Mouse (Mus musculus) CH12.LX (cell line): ENCODE results near the gene Dexi. TPM values are rescaled to one million over a fixed set of nuclear protein-coding genes. Genes with fewer than 3 reads are reported as not detected.

Experiments used
- DNase-seq: peaks from one replicate; pipeline ENCODE4 v3.0.0-alpha.2; 2013; ENCODE audit errors: extremely low read depth
- H3K27ac ChIP-seq: 2 replicates; pipeline ENCODE4 v1.5.1; 2012; ENCODE audit warnings: low read depth, mild to moderate bottlenecking, control low read depth, moderate library complexity; ENCODE audit not compliant: insufficient read depth
- H3K27me3 ChIP-seq: replicated peaks from 2 replicates; pipeline ENCODE3; 2012; ENCODE audit warnings: inconsistent platforms
- H3K36me3 ChIP-seq, 2 experiments: replicated peaks in 1 of 2; 2 replicates each; pipeline versions ENCODE3 to v1.6.1; 2012; ENCODE audit warnings: inconsistent platforms in 1 of 2, low read length in 1 of 2, mild to moderate bottlenecking in 1 of 2, mixed read lengths in 1 of 2, moderate library complexity in 1 of 2; ENCODE audit not compliant: control insufficient read depth in 1 of 2, insufficient read depth in 1 of 2
- H3K4me1 ChIP-seq, 2 experiments: 2 replicates each; pipeline ENCODE4 v1.6.1; 2012; ENCODE audit warnings: inconsistent platforms in 1 of 2, moderate library complexity in 1 of 2; ENCODE audit not compliant: insufficient read depth in 2 of 2, control insufficient read depth in 1 of 2
- H3K4me2 ChIP-seq: 2 replicates; pipeline ENCODE4 v1.6.1; 2012; ENCODE audit warnings: low read depth, mild to moderate bottlenecking, control low read depth; ENCODE audit not compliant: poor library complexity, insufficient read depth, severe bottlenecking
- H3K4me3 ChIP-seq, 3 experiments: fragments of 150-350 bp in 1 of 3; sonication (generic) in 1 of 3; replicated peaks in 1 of 3; 2 replicates each; pipeline versions ENCODE3 to v1.5.1; 2011 to 2012; ENCODE audit warnings: low read depth in 2 of 3, low read length in 2 of 3, mild to moderate bottlenecking in 2 of 3, moderate library complexity in 2 of 3, control low read depth in 1 of 3, improper control_type of control experiment in 1 of 3, inconsistent platforms in 1 of 3, mixed read lengths in 1 of 3; ENCODE audit not compliant: poor library complexity in 1 of 3
- H3K79me2 ChIP-seq: replicated peaks from 2 replicates; pipeline ENCODE4 v1.6.1; 2012; ENCODE audit warnings: mild to moderate bottlenecking, moderate library complexity; ENCODE audit not compliant: control insufficient read depth, poor library complexity, insufficient read depth, severe bottlenecking; ENCODE audit errors: extremely low read depth
- H3K9ac ChIP-seq: 2 replicates; pipeline ENCODE4 v1.6.1; 2012; ENCODE audit warnings: low read depth, mild to moderate bottlenecking, control low read depth, moderate library complexity; ENCODE audit not compliant: insufficient read depth
- H3K9me3 ChIP-seq: replicated peaks from 2 replicates; pipeline ENCODE3; 2012; ENCODE audit warnings: low read length, inconsistent platforms, mixed read lengths
- BHLHE40 ChIP-seq: IDR thresholded peaks from 2 replicates; pipeline ENCODE4 v1.6.1; 2011; ENCODE audit warnings: mild to moderate bottlenecking, low read depth, low read length, improper control_type of control experiment
- CHD1 ChIP-seq: IDR thresholded peaks from 2 replicates; pipeline ENCODE4 v1.6.1; 2012; ENCODE audit warnings: low read depth, low read length, improper control_type of control experiment, inconsistent platforms
- CHD2 ChIP-seq: IDR thresholded peaks from 2 replicates; pipeline ENCODE4 v1.6.1; 2011; ENCODE audit warnings: low read length, improper control_type of control experiment
- CTCF ChIP-seq, 2 experiments: IDR thresholded peaks in 1 of 2; conservative IDR thresholded peaks in 1 of 2; 2 replicates each; pipeline ENCODE4 v1.5.1; 2011 to 2012; ENCODE audit warnings: low read depth in 2 of 2, low read length in 2 of 2, improper control_type of control experiment in 1 of 2, inconsistent platforms in 1 of 2, mild to moderate bottlenecking in 1 of 2, moderate library complexity in 1 of 2
- E2F4 ChIP-seq: IDR thresholded peaks from 2 replicates; pipeline ENCODE4 v1.6.1; 2011; ENCODE audit warnings: low read depth, low read length, improper control_type of control experiment; ENCODE audit not compliant: insufficient replicate concordance
- ELF1 ChIP-seq: IDR thresholded peaks from 2 replicates; pipeline ENCODE4 v1.6.1; 2014; ENCODE audit warnings: low read depth, mild to moderate bottlenecking, inconsistent platforms, low read length, improper control_type of control experiment
- ETS1 ChIP-seq: conservative IDR thresholded peaks from 2 replicates; pipeline ENCODE4 v1.6.1; 2012; ENCODE audit warnings: low read depth, mild to moderate bottlenecking, inconsistent platforms, low read length, improper control_type of control experiment, moderate library complexity
- GABPA ChIP-seq: IDR thresholded peaks from 2 replicates; pipeline ENCODE4 v1.6.1; 2012; ENCODE audit warnings: low read depth, low read length, improper control_type of control experiment, inconsistent platforms; ENCODE audit not compliant: insufficient replicate concordance
- IRF4 ChIP-seq: IDR thresholded peaks from 2 replicates; pipeline ENCODE4 v1.6.1; 2014; ENCODE audit warnings: low read depth, mild to moderate bottlenecking, inconsistent platforms, low read length, improper control_type of control experiment
- JUN ChIP-seq: IDR thresholded peaks from 2 replicates; pipeline ENCODE4 v1.6.1; 2011; ENCODE audit warnings: low read depth, mild to moderate bottlenecking, low read length, improper control_type of control experiment, moderate library complexity; ENCODE audit not compliant: insufficient read depth
- JUND ChIP-seq: conservative IDR thresholded peaks from 2 replicates; pipeline ENCODE4 v1.6.1; 2011; ENCODE audit warnings: low read depth, low read length, improper control_type of control experiment
- KAT2A ChIP-seq: IDR thresholded peaks from 2 replicates; pipeline ENCODE4 v1.6.1; 2012; ENCODE audit warnings: low read length, improper control_type of control experiment, inconsistent platforms; ENCODE audit not compliant: insufficient replicate concordance
- MAFK ChIP-seq: IDR thresholded peaks from 2 replicates; pipeline ENCODE4 v1.6.1; 2011; ENCODE audit warnings: low read length, improper control_type of control experiment; ENCODE audit not compliant: insufficient replicate concordance
- MAX ChIP-seq: IDR thresholded peaks from 2 replicates; pipeline ENCODE4 v1.6.1; 2011; ENCODE audit warnings: low read length, improper control_type of control experiment
- MAZ ChIP-seq: IDR thresholded peaks from 2 replicates; pipeline ENCODE4 v1.6.1; 2012; ENCODE audit warnings: low read depth, mild to moderate bottlenecking, inconsistent platforms, low read length, improper control_type of control experiment, moderate library complexity
- MEF2A ChIP-seq: IDR thresholded peaks from 2 replicates; pipeline ENCODE4 v1.6.1; 2014; ENCODE audit warnings: low read depth, mild to moderate bottlenecking, inconsistent platforms, low read length, improper control_type of control experiment, borderline replicate concordance
- MXI1 ChIP-seq: IDR thresholded peaks from 2 replicates; pipeline ENCODE4 v1.6.1; 2011; ENCODE audit warnings: mild to moderate bottlenecking, low read depth, low read length, improper control_type of control experiment
- NRF1 ChIP-seq: IDR thresholded peaks from 2 replicates; pipeline ENCODE4 v1.6.1; 2014; ENCODE audit warnings: low read depth, mild to moderate bottlenecking, inconsistent platforms, low read length, improper control_type of control experiment, moderate library complexity
- PAX5 ChIP-seq: IDR thresholded peaks from 2 replicates; pipeline ENCODE4 v1.6.1; 2012; ENCODE audit warnings: low read length, inconsistent platforms, mixed read lengths
- POLR2A ChIP-seq: IDR thresholded peaks from 2 replicates; pipeline ENCODE4 v1.6.1; 2011; ENCODE audit warnings: low read depth, mild to moderate bottlenecking, improper control_type of control experiment, low read length
- POLR2AphosphoS2 ChIP-seq: IDR thresholded peaks from 2 replicates; pipeline ENCODE4 v1.6.1; 2011; ENCODE audit warnings: low read depth, low read length, improper control_type of control experiment
- RAD21 ChIP-seq: IDR thresholded peaks from 2 replicates; pipeline ENCODE4 v1.6.1; 2011; ENCODE audit warnings: low read depth, mild to moderate bottlenecking, low read length, improper control_type of control experiment, moderate library complexity
- RCOR1 ChIP-seq: conservative IDR thresholded peaks from 2 replicates; pipeline ENCODE4 v1.6.1; 2012; ENCODE audit warnings: low read depth, mild to moderate bottlenecking, inconsistent platforms, low read length, improper control_type of control experiment
- SIN3A ChIP-seq: IDR thresholded peaks from 2 replicates; pipeline ENCODE4 v1.6.1; 2012; ENCODE audit warnings: low read length, improper control_type of control experiment, inconsistent platforms
- SMC3 ChIP-seq: IDR thresholded peaks from 2 replicates; pipeline ENCODE4 v1.6.1; 2011; ENCODE audit warnings: low read depth, low read length, improper control_type of control experiment
- TBP ChIP-seq: conservative IDR thresholded peaks from 2 replicates; pipeline ENCODE4 v1.6.1; 2011; ENCODE audit warnings: low read depth, low read length, improper control_type of control experiment
- UBTF ChIP-seq: IDR thresholded peaks from 2 replicates; pipeline ENCODE4 v1.6.1; 2012; ENCODE audit warnings: low read depth, mild to moderate bottlenecking, inconsistent platforms, low read length, improper control_type of control experiment, moderate library complexity
- USF1 ChIP-seq: IDR thresholded peaks from 2 replicates; pipeline ENCODE4 v1.6.1; 2014; ENCODE audit warnings: low read depth, mild to moderate bottlenecking, inconsistent platforms, low read length, improper control_type of control experiment
- ZC3H11A ChIP-seq: IDR thresholded peaks from 2 replicates; pipeline ENCODE4 v1.6.1; 2012; ENCODE audit warnings: low read depth, mild to moderate bottlenecking, inconsistent platforms, low read length, improper control_type of control experiment
- ZKSCAN1 ChIP-seq: IDR thresholded peaks from 2 replicates; pipeline ENCODE4 v1.6.1; 2012; ENCODE audit warnings: low read depth, inconsistent platforms, low read length, improper control_type of control experiment, borderline replicate concordance
- ZMIZ1 ChIP-seq: IDR thresholded peaks from 2 replicates; pipeline ENCODE4 v1.6.1; 2012; ENCODE audit warnings: low read depth, mild to moderate bottlenecking, inconsistent platforms, low read length, improper control_type of control experiment
- dilution Hi-C: fragments of 300-500 bp; cut with MboI; formaldehyde crosslinking; loops from 2 replicates; pipeline ENCODE4 v1.14.3; 2020; ENCODE audit warnings: low sequenced_read_pairs; ENCODE audit not compliant: extremely low pct_unique_long_range_greater_than_20kb, extremely low pct_ligation_motif_present
- in situ Hi-C: fragments of 300-500 bp; cut with MboI; formaldehyde crosslinking; loops from 3 replicates; pipeline ENCODE4 v1.14.3; 2019; ENCODE audit warnings: low sequenced_read_pairs, low pct_ligation_motif_present, low pct_unique_long_range_greater_than_20kb, mixed read lengths
- polyA plus RNA-seq: library from polyadenylated mRNA; unstranded; fragments of >175 nt; gene quantifications from 2 replicates; pipeline ENCODE4 v1.2.1, GENCODE M21; 2012; ENCODE audit warnings: low read depth; ENCODE audit not compliant: insufficient read length
- total RNA-seq, 2 experiments: library from RNA; depleted of rRNA; stranded (reverse); fragments of 300-350 nt in 1 of 2; fragments of >200 nt in 1 of 2; gene quantifications; 2 replicates each; pipeline ENCODE4 v1.2.3; 2012 to 2014

Gene Dexi
- total and polyA plus RNA-seq, 3 experiments: 11.3 to 19.6 (median 14.1) TPM

DNA sequence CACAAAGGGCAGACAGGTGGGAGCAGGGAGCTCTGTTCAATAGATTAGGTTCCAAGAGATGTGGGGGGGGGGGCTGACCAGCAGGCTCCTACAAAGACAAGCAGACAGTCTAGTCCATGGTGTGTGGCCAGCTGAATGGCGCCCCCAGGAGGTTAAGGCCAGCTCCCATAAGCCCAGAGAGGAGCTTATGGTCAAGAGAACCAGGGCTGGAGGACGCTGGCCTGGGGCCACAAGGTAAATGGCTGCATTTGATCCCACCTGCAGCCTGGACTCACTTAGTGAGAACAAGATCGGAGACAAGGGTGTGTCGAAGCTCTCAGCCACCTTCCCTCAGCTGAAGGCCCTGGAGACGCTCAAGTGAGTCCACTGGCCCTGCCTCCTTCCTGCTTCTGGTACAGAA is 24.8 kb downstream of the Dexi start:
- peaks cover 24 to 86% of the 10 kb centered on the region in 2 experiments for H3K36me3 ChIP-seq
- no peaks in the 10 kb centered on the region for H3K9me3 ChIP-seq
- no peaks in the 10 kb centered on the region for H3K79me2 ChIP-seq
- no peak overlapping the region for H3K4me3 ChIP-seq
- no peak for TF ChIP-seq CHD2
- TF ChIP-seq RAD21: peak; percentile 59
- TF ChIP-seq CTCF (conservative IDR thresholded peaks at IDR 0.05 in 1 of 2, IDR thresholded peaks at IDR 0.05 in 1 of 2; ENCODE audit: low read depth in 2 of 2, low read length in 2 of 2): peak in 1 of 2 experiments; percentile 65; a peak in 2 of 4 replicates
- TF ChIP-seq SMC3: peak; percentile 62
- no peak overlapping the region for H3K4me2 ChIP-seq
- no peaks in the 10 kb centered on the region for H3K27me3 ChIP-seq
- in situ Hi-C loops: loop anchor here (5.0 kb wide), 2 partner anchors 101 to 241 kb away; no protein-coding TSS in a partner anchor
- no peak for DNase-seq
- dilution Hi-C loops: no loop called here
- no peak overlapping the region for H3K27ac ChIP-seq
- peaks cover 15 to 83% of the 10 kb centered on the region in 2 experiments for H3K4me1 ChIP-seq
- no peak overlapping the region for H3K9ac ChIP-seq

DNA sequence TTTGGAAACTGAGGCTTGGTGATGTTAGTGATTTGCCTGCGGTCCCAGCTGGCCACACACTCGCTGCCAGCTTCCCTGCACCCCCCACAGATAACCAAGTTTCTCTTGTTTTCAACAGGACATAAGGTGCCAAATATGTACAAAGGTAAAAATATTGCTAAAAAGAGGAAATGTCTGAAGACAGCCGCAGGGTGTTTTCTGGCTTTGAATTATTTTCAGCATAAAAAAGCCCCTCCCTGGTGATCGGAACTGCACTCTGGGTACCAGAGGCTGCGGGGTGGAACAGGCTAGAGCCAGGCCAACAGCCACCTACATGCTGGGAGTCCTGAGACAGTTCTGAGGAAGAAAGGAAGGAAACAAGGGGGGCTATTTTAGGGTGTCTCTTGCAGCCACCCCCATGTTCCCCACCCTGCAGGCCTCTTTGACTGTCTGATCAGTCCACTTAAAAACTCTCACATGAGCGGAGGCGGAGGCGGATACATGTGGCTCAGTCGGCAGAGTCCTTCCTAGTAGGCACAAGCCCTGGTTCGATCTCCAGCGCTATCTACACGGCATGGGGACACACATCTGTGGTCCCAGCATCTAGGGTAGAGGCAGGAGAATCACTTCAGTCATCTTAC is 26.8 kb downstream of the Dexi start:
- H3K79me2 ChIP-seq: no peaks in the 10 kb centered on the region
- H3K27ac ChIP-seq: peak overlapping the region; percentile 70
- no peaks in the 10 kb centered on the region for H3K27me3 ChIP-seq
- dilution Hi-C loops (no loop called here), in situ Hi-C loops (loop anchor here (5.0 kb wide), 2 partner anchors 99 to 239 kb away; no protein-coding TSS in a partner anchor)
- H3K9ac ChIP-seq: no peak overlapping the region
- H3K4me2 ChIP-seq: 0 out of 2 replicates have a peak overlapping the region, but pooled peaks have one; percentile 21
- DNase-seq: peak; percentile 88
- H3K9me3 ChIP-seq: no peaks in the 10 kb centered on the region
- H3K4me3 ChIP-seq: no peak overlapping the region
- peaks cover 40 to 89% of the 10 kb centered on the region in 2 experiments for H3K36me3 ChIP-seq
- H3K4me1 ChIP-seq: peaks cover 17 to 87% of the 10 kb centered on the region in 2 experiments
- TF ChIP-seq GABPA (no peak), POLR2A (peak; percentile 21; the same call in 1 of the 2 replicates), IRF4 (peak; percentile 45; the same call in 1 of the 2 replicates), PAX5 (no peak), UBTF (no peak), MAX (0 out of 2 replicates have a peak, but pooled peaks have one; percentile 52), MXI1 (no peak), TBP (0 out of 2 replicates have a peak, but pooled peaks have one; percentile 37), POLR2AphosphoS2 (no peak), CTCF (conservative IDR thresholded peaks at IDR 0.05 in 1 of 2, IDR thresholded peaks at IDR 0.05 in 1 of 2; ENCODE audit: low read depth in 2 of 2, low read length in 2 of 2) (no peak), ETS1 (peak; percentile 93), JUND (no peak), JUN (no peak), MAZ (no peak), ELF1 (no peak; the same call in 1 of the 2 replicates), CHD2 (no peak), BHLHE40 (peak; percentile 46), ZKSCAN1 (no peak), NRF1 (no peak), RCOR1 (no peak), MEF2A (peak; percentile 94), KAT2A (no peak), CHD1 (no peak), SMC3 (no peak), E2F4 (no peak), USF1 (no peak), MAFK (no peak), ZMIZ1 (peak; percentile 45; the same call in 1 of the 2 replicates), RAD21 (no peak), ZC3H11A (no peak), SIN3A (0 out of 2 replicates have a peak, but pooled peaks have one; percentile 2)
